Mouse (Mus musculus) stomach, embryonic 15.5 days (tissue): ENCODE measurements at regions not wholly inside any gene's neighbourhood (a gene's known extent, or its start where the extent isn't known, plus 50 kb on each side); places are given as distances from the start of the nearest gene placed in this dataset.

Experiments used
- ATAC-seq: fragments of 200-750 bp; cut with Nextera tagmentation; 2 replicates; pipeline ENCODE4 v1.8.0; 2017; ENCODE audit warnings: low read depth, moderate number of reproducible peaks, moderate TSS enrichment; ENCODE audit not compliant: insufficient read depth, low FRiP score
- H3K27ac ChIP-seq: fragments of 300-500 bp; sonication (generic); 2 replicates; pipeline ENCODE4 v1.5.1; 2015; ENCODE audit warnings: mild to moderate bottlenecking, inconsistent platforms
- H3K27me3 ChIP-seq: fragments of 300-500 bp; sonication (generic); replicated peaks from 2 replicates; pipeline ENCODE4 v1.6.1; 2015; ENCODE audit warnings: inconsistent platforms
- H3K36me3 ChIP-seq: fragments of 300-500 bp; sonication (generic); 2 replicates; pipeline ENCODE4 v1.6.1; 2015; ENCODE audit warnings: inconsistent platforms
- H3K4me1 ChIP-seq: fragments of 300-500 bp; sonication (generic); 2 replicates; pipeline ENCODE4 v1.6.1; 2015; ENCODE audit warnings: inconsistent platforms
- H3K4me2 ChIP-seq: fragments of 300-500 bp; sonication (generic); 2 replicates; pipeline ENCODE4 v1.6.1; 2015; ENCODE audit warnings: mild to moderate bottlenecking, inconsistent platforms
- H3K4me3 ChIP-seq: fragments of 300-500 bp; sonication (generic); replicated peaks from 2 replicates; pipeline ENCODE4 v1.5.1; 2015; ENCODE audit warnings: inconsistent platforms
- H3K9ac ChIP-seq: fragments of 300-500 bp; sonication (generic); 2 replicates; pipeline ENCODE4 v1.6.1; 2015; ENCODE audit warnings: inconsistent platforms
- H3K9me3 ChIP-seq: fragments of 300-500 bp; sonication (generic); 2 replicates; pipeline ENCODE4 v1.6.1; 2016; ENCODE audit warnings: inconsistent platforms
- WGBS: fragments of 180-500 bp; shearing (Covaris S2); methylation state at CpG from one replicate; pipeline ENCODE4 v1.1.7; 2015; 5-methylcytosine and 5-hydroxymethylcytosine counted together

DNA sequence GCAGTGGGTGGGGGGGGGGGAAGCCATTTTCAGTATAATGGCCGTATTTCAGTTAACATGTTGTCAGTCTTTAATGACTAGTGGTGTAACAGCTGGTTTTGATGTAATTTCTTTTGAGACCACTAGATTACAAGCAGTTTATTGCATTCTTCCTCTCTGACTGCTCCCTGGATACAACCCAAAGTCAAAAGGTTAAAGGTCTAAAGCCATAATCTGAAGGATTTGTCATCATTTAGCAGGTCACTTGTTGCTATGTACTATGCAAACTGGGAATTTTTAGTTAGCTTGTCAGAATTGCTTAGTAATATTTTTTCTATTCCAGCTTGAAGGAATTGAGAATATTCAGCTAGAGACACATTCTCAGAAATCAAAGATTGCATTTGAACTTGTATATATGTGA lies 403.4 kb downstream of the Tmem161b start:
- ATAC-seq = no peak
- H3K9me3 ChIP-seq = no peaks in the 10 kb centered on the region
- no peaks in the 10 kb centered on the region for H3K36me3 ChIP-seq
- H3K4me2 ChIP-seq = no peak overlapping the region
- no peak overlapping the region for H3K27ac ChIP-seq
- no peak overlapping the region for H3K9ac ChIP-seq
- no peaks in the 10 kb centered on the region for H3K4me1 ChIP-seq
- no peaks in the 10 kb centered on the region for H3K27me3 ChIP-seq
- no peak overlapping the region for H3K4me3 ChIP-seq
- WGBS = 48% methylated on average over 1 of the region's 1 CpGs

DNA sequence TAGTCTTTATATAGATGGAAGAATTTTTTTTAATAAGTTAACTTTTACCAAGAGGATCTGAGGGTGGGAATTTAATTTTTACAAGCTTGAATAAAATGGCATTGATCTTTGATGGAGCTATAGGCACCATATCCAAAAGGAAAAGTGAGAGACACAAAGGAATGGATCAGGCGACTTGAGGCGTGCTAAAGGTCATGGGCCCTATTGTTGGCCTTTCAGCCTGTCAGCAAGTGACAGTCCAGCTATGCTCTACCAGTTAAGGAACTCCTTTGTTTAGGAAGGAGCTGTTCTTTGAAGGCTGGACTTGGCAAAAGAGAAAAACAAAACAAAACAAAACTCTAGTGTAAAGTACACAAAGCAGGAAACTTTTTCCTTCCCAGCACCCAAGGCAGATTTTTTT lies 403.8 kb downstream of the Tmem161b start:
- H3K9ac ChIP-seq = no peak overlapping the region
- H3K27me3 ChIP-seq = no peaks in the 10 kb centered on the region
- H3K27ac ChIP-seq = no peak overlapping the region
- H3K9me3 ChIP-seq = no peaks in the 10 kb centered on the region
- 61% methylated on average over 2 of the region's 2 CpGs for WGBS
- no peak overlapping the region for H3K4me3 ChIP-seq
- no peaks in the 10 kb centered on the region for H3K4me1 ChIP-seq
- no peak overlapping the region for H3K4me2 ChIP-seq
- no peaks in the 10 kb centered on the region for H3K36me3 ChIP-seq
- ATAC-seq = no peak

DNA sequence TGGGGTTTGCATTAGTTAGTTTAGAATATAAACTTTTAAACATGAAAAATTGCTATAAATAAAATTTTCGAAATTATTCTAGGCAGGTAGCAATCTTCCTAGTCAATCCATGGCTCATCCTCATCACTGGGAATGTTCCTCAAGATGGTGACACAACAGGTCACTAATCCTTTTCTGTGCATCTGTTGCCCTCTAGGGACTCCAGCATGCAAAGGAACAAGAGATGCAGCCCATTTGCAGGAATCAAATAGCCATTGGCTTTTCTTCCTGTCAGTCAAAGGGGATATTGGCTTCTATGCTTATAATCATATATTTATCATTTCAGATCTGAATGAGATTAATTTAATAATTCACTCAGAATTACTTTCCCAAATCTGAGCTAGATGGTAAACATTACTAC lies 404.3 kb downstream of the Tmem161b start:
- no peak for ATAC-seq
- WGBS = 55% methylated on average over 1 of the region's 1 CpGs
- Histone ChIP-seq H3K4me1 (no peaks in the 10 kb centered on the region), H3K36me3 (no peaks in the 10 kb centered on the region), H3K27ac (no peak overlapping the region), H3K4me2 (no peak overlapping the region), H3K4me3 (no peak overlapping the region), H3K9me3 (no peaks in the 10 kb centered on the region), H3K27me3 (no peaks in the 10 kb centered on the region), H3K9ac (no peak overlapping the region)

DNA sequence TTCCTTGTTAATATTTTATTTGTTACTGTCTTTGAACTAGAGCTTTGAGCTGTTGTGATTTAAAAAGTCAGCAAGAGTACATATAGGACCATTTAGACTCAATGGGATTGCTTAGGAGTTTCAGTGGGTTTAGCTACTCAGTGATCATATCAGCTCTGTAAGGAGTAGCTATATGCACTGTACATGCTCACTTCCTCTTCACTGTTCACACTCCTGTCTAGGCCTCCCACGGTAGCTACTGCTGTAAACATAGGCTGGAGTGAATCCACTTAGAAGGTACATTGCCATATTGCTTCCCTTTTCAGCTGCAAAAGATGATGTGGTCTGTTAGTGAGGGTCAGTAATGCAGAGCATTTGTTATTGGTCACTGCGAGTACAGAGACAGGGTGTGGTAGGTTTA lies 408.6 kb downstream of the Tmem161b start:
- 57% methylated on average over 2 of the region's 2 CpGs for WGBS
- Histone ChIP-seq H3K27me3 (no peaks in the 10 kb centered on the region), H3K9ac (no peak overlapping the region), H3K36me3 (no peaks in the 10 kb centered on the region), H3K27ac (no peak overlapping the region), H3K4me2 (no peak overlapping the region), H3K4me1 (no peaks in the 10 kb centered on the region), H3K9me3 (no peaks in the 10 kb centered on the region), H3K4me3 (no peak overlapping the region)
- no peak for ATAC-seq

DNA sequence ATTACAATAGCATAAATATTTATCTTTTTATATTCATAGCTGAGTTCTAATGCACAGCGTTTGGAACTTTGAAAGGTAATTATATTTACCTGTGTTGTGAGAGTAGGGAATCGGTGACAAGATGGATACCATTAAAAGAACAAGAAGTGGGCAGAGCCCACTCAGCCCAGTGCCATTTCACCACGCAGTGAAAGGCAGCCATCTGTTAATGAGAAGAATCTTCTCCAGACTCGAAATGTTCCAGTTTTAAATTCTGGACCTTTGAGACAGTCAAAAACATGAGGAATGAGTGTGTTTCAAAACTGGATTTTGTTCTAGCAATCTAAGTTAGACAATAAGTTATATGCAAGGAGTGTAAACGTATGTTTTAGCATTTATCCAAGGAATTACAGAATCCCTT lies 410.4 kb downstream of the Tmem161b start:
- Histone ChIP-seq H3K36me3 (no peaks in the 10 kb centered on the region), H3K9ac (no peak overlapping the region), H3K4me3 (no peak overlapping the region), H3K4me1 (no peaks in the 10 kb centered on the region), H3K27me3 (no peaks in the 10 kb centered on the region), H3K4me2 (no peak overlapping the region), H3K9me3 (no peaks in the 10 kb centered on the region), H3K27ac (no peak overlapping the region)
- 72% methylated on average over 5 of the region's 5 CpGs for WGBS
- no peak for ATAC-seq

DNA sequence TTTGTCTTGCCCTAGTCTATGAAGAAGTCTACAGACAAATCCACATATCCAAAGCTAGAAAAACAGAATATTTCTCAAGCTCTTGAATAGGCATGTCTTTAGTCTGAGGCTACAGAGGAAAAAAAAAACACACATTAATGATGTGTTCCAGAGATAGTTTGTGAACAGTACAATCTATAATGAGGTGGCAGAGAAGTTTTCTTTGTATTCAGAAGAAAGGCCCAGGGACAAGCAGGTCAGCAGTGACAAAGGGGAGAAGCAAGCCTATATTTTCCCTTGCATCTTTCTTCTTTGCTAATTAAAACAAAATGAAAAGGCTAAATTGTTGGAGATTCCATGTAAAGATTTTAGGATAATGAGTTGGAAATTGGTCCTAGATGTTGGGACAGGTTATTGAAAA lies 414.7 kb downstream of the Tmem161b start:
- no peak overlapping the region for H3K9ac ChIP-seq
- no peak for ATAC-seq
- no peak overlapping the region for H3K4me3 ChIP-seq
- H3K4me1 ChIP-seq = no peaks in the 10 kb centered on the region
- H3K27ac ChIP-seq = no peak overlapping the region
- no peaks in the 10 kb centered on the region for H3K27me3 ChIP-seq
- no peaks in the 10 kb centered on the region for H3K36me3 ChIP-seq
- no peaks in the 10 kb centered on the region for H3K9me3 ChIP-seq
- H3K4me2 ChIP-seq = no peak overlapping the region

DNA sequence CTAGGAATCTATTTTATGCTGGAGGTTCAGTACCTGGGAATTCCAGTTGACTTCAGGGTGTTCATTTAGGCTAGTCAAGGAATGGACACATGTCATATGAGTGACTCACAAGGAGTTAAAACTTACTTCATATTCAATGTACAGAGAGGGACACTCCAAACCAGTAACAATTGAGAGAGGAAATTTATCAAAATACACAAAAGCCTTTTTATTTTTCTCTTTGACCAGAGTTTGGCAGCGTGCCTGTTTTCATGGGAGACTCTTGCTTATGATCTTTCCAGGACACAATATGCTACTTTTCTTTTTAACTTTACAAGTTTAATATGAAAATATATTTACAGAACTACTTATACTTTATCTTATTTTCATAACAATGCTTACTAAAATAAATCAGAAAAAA lies 415.5 kb downstream of the Tmem161b start:
- Histone ChIP-seq H3K27ac (no peak overlapping the region), H3K36me3 (no peaks in the 10 kb centered on the region), H3K9ac (no peak overlapping the region), H3K27me3 (no peaks in the 10 kb centered on the region), H3K9me3 (no peaks in the 10 kb centered on the region), H3K4me2 (no peak overlapping the region), H3K4me3 (no peak overlapping the region), H3K4me1 (no peaks in the 10 kb centered on the region)
- no peak for ATAC-seq
- WGBS = 69% methylated on average over 1 of the region's 1 CpGs

DNA sequence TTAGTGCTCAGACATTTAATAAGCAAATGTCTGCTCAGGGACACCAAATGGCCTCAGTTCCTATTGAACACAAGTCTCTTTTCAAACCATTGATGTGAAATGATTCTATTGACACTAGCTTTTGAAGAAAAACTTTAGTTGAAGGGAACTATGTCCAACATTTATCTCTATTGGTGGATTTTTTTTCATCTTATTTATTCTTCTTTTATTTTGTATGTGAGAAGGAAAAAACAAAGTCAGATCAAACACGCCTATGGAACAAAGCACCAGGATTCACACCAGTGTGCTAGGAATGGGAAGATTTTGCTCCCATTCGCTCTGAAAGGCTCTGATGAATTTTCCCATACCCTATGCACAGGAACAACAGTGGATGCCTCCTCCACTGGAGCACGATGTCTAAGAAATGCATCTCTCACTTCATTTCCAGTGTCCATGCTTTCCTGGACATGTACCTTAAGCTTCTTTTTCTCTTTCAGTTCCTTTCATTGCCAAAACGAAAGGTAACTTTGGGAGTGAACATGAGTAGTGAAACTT lies 416.4 kb downstream of the Tmem161b start:
- Histone ChIP-seq H3K4me3 (no peak overlapping the region), H3K9me3 (no peaks in the 10 kb centered on the region), H3K4me2 (no peak overlapping the region), H3K27ac (no peak overlapping the region), H3K27me3 (no peaks in the 10 kb centered on the region), H3K36me3 (no peaks in the 10 kb centered on the region), H3K4me1 (no peaks in the 10 kb centered on the region), H3K9ac (no peak overlapping the region)
- 71% methylated on average over 4 of the region's 4 CpGs for WGBS
- ATAC-seq = no peak

DNA sequence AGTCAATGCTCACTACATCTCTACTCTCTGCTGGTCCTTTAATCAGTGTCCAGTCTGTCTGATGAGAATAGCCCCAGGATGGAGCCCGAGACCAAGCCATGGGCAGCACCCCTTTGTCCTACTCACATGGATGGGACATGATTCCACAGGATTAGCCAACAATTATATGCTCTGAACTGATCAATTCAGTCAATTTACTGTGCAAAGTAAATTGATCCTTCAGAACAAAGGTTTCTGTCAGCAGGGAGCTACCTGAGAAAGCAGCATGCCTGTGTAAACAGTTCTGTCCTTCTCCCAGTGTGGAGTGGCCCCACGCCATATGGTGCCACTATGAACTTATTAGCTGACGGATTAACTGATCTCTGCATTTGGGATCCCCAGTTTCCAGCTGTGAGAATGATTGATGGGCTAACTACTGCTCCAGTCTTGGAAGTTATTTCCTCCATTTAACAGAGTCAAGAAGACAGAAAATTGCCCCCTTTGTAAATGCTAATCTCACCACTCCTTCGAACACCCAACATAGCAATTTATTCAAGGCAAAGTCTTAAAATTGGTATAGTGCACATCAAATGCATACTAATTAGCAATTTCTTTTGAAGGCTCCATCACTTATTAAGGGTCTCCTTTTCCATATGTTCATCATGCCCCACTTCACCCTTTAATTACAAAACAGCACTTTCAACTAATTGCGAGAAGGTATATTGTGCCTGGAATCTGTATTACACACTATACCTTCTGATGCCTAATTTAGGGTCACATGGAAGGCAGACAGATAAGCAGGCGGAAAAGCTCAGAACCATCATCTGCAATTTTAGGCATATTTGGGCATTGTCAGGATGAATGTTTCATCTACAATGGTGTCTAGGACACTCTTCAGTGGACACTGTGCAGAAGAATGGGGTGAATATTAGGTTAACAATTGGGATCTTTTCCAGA lies 417.3 kb downstream of the Tmem161b start:
- WGBS = 55% methylated on average over 6 of the region's 6 CpGs
- H3K27me3 ChIP-seq = no peaks in the 10 kb centered on the region
- no peak overlapping the region for H3K27ac ChIP-seq
- no peaks in the 10 kb centered on the region for H3K9me3 ChIP-seq
- H3K4me2 ChIP-seq = no peak overlapping the region
- H3K4me3 ChIP-seq = no peak overlapping the region
- H3K4me1 ChIP-seq = no peaks in the 10 kb centered on the region
- ATAC-seq = no peak
- no peak overlapping the region for H3K9ac ChIP-seq
- H3K36me3 ChIP-seq = no peaks in the 10 kb centered on the region

DNA sequence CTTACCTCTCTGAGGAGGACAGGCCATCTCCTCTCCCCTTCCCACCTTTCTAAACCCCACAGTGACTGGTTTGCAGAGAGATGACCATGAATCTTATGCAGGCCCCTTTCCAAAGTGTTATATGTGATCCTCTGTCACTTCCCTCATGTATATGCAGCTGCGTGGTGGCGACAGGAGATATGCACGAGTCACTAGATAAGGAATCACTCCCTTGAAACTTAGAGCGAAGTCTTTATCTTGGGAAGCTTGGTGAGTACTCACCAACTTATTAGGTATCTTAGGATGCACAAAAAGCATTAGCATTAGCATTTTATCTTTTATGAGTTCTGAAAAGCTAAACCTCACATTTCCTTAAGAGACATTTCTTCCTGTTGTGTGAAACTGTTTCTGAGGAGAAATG lies 421.9 kb downstream of the Tmem161b start:
- H3K4me1 ChIP-seq = no peaks in the 10 kb centered on the region
- no peak overlapping the region for H3K4me3 ChIP-seq
- no peaks in the 10 kb centered on the region for H3K36me3 ChIP-seq
- H3K27me3 ChIP-seq = no peaks in the 10 kb centered on the region
- ATAC-seq = no peak
- WGBS = 77% methylated on average over 4 of the region's 4 CpGs
- no peak overlapping the region for H3K27ac ChIP-seq
- no peak overlapping the region for H3K4me2 ChIP-seq
- H3K9me3 ChIP-seq = no peaks in the 10 kb centered on the region
- H3K9ac ChIP-seq = no peak overlapping the region

DNA sequence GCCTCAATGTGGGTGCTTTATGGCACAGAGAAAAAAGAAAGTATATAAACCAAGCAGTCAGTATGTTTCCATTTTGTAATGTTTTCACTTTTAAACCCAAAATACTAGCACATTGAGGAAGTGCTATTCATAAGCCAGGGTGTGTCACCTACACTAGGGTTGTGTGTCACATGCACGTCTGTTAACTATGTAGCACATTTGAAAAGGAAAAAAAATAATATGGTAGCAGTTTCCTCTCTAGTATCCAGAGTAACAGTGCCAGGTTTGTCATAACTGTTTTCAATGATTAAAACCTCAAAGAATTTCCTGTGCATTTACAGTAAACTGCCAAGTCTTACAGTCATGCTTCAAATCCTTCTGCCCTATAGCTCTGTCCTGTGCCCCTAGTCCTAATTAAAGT lies 424.8 kb downstream of the Tmem161b start:
- Histone ChIP-seq H3K4me2 (no peak overlapping the region), H3K4me1 (no peaks in the 10 kb centered on the region), H3K27me3 (no peaks in the 10 kb centered on the region), H3K27ac (no peak overlapping the region), H3K4me3 (no peak overlapping the region), H3K9ac (no peak overlapping the region), H3K9me3 (no peaks in the 10 kb centered on the region), H3K36me3 (no peaks in the 10 kb centered on the region)
- no peak for ATAC-seq
- WGBS = 56% methylated on average over 1 of the region's 1 CpGs

DNA sequence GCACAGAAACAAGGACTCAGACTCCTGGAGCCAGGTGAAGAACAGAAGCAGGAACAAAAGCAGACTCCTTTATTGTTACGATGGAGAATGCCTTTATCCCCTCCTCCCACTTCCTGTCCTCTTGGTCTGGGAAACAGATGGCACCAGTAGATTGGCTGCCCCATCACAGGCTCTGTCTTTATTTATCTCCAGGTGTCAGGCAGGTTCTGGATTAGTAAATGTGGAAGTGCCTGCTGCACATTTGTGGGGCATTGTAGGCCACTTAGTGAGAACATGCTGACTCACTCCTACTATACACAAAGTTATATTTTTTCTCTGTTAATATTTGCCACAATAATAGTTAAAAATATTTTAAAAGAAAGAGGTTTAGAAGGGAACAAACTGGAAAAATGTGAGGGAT lies 426.0 kb downstream of the Tmem161b start:
- ATAC-seq = no peak
- WGBS = 38% methylated on average over 1 of the region's 1 CpGs
- Histone ChIP-seq H3K9ac (no peak overlapping the region), H3K27ac (no peak overlapping the region), H3K27me3 (no peaks in the 10 kb centered on the region), H3K9me3 (no peaks in the 10 kb centered on the region), H3K4me2 (no peak overlapping the region), H3K4me3 (no peak overlapping the region), H3K4me1 (no peaks in the 10 kb centered on the region), H3K36me3 (no peaks in the 10 kb centered on the region)
